Mouse (Mus musculus): ENCODE measurements around the gene Elavl1.

GRCm38 (mm10) chr8:4353741-4354140, 28.5 kb upstream of the Elavl1 start:
- TF ChIP-seq EP300 (IDR thresholded peaks at IDR 0.05; ENCODE audit: low read length) (no peak), POLR2A (IDR thresholded peaks at IDR 0.05; ENCODE audit: low read depth, low read length) (no peak), ZNF384 (IDR thresholded peaks at IDR 0.05; ENCODE audit: low read depth, low read length) (no peak), TCF12 (IDR thresholded peaks at IDR 0.05; ENCODE audit: low read depth, low read length) (no peak), CTCF (conservative IDR thresholded peaks at IDR 0.05 in 1 of 2, IDR thresholded peaks at IDR 0.05 in 1 of 2; ENCODE audit: low read depth in 2 of 2, low read length in 2 of 2) (no peak), USF1 (IDR thresholded peaks at IDR 0.05; ENCODE audit: low read depth, low read length) (no peak), KAT2A (IDR thresholded peaks at IDR 0.05; ENCODE audit: insufficient replicate concordance, low read length) (no peak), GABPA (IDR thresholded peaks at IDR 0.05; ENCODE audit: insufficient replicate concordance, low read depth, low read length) (no peak), MXI1 (IDR thresholded peaks at IDR 0.05; ENCODE audit: low read depth, low read length) (no peak), CHD2 (IDR thresholded peaks at IDR 0.05; ENCODE audit: low read length) (no peak), PAX5 (IDR thresholded peaks at IDR 0.05; ENCODE audit: low read length) (no peak), MYC (IDR thresholded peaks at IDR 0.05; ENCODE audit: low read depth, low read length) (no peak), E2F4 (IDR thresholded peaks at IDR 0.05; ENCODE audit: insufficient replicate concordance, low read depth, low read length) (no peak)

Data from CH12.LX (cell line).